Comparison of ENCODE assay signal across 7 mouse cellular contexts in genomic region chr11:70409594-70410296, GRCm38 (mm10). TPM values are rescaled to one million over a fixed set of nuclear protein-coding genes. Genes with fewer than 3 reads are reported as not detected.
DNase-seq lines count a peak whose midpoint lies in the region; ATAC-seq lines count a peak whose summit lies in the region.

Gene Pelp1 (minus strand): TSS chr11:70410031.

- peak within 1 kb of the TSS; percentile 99 for H3K4me3 ChIP-seq in embryonic facial prominence, embryonic 11.5 days (ENCODE audit: low read depth, low read length)
- H3K4me3 ChIP-seq in limb, embryonic 11.5 days (ENCODE audit: low read depth, low read length), result peak within 1 kb of the TSS; percentile 95
- peak within 1 kb of the TSS; percentile 100 for H3K4me3 ChIP-seq in midbrain, embryonic 14.5 days (replicated peaks; ENCODE audit: low read depth, low read length)

- ATAC-seq in embryonic facial prominence, embryonic 11.5 days (replicated peaks; ENCODE audit: insufficient number of reproducible peaks, low FRiP score, low TSS enrichment, low read depth), result peak; percentile 97
- ATAC-seq in limb, embryonic 11.5 days (ENCODE audit: insufficient number of reproducible peaks, low FRiP score, low TSS enrichment, low read depth), result peak; percentile 97
- peak; percentile 98 for ATAC-seq in midbrain, embryonic 14.5 days (ENCODE audit: low FRiP score, low TSS enrichment)

- H3K27me3 ChIP-seq in embryonic facial prominence, embryonic 11.5 days (ENCODE audit: control insufficient read depth, insufficient read depth, low read length), result no peaks in the 10 kb centered on the region
- no peaks in the 10 kb centered on the region for H3K27me3 ChIP-seq in limb, embryonic 11.5 days (ENCODE audit: control insufficient read depth, insufficient read depth, low read length)
- no peaks in the 10 kb centered on the region for H3K27me3 ChIP-seq in midbrain, embryonic 14.5 days (ENCODE audit: control insufficient read depth, insufficient read depth, low read length)

- peak within 1 kb of the TSS; percentile 99 for H3K9ac ChIP-seq in embryonic facial prominence, embryonic 11.5 days (replicated peaks; ENCODE audit: low read length)
- H3K9ac ChIP-seq in limb, embryonic 11.5 days (ENCODE audit: low read length), result peak within 1 kb of the TSS; percentile 95
- H3K9ac ChIP-seq in midbrain, embryonic 14.5 days (replicated peaks; ENCODE audit: low read length), result peak within 1 kb of the TSS; percentile 96

- H3K4me1 ChIP-seq in embryonic facial prominence, embryonic 11.5 days (ENCODE audit: control insufficient read depth, insufficient read depth, low read length), result peaks cover 2% of the 10 kb centered on the region
- H3K4me1 ChIP-seq in limb, embryonic 11.5 days (ENCODE audit: control insufficient read depth, insufficient read depth, low read length), result peaks cover 8% of the 10 kb centered on the region
- H3K4me1 ChIP-seq in midbrain, embryonic 14.5 days (ENCODE audit: control insufficient read depth, insufficient read depth, low read length), result peaks cover 13% of the 10 kb centered on the region

- H3K36me3 ChIP-seq in embryonic facial prominence, embryonic 11.5 days (replicated peaks; ENCODE audit: control insufficient read depth, insufficient read depth, low read depth, low read length), result no peaks in the 10 kb centered on the region
- H3K36me3 ChIP-seq in limb, embryonic 11.5 days (ENCODE audit: control insufficient read depth, insufficient read depth, low read length), result 0 out of 2 replicates have a peak, but pooled peaks cover 2% of the 10 kb centered on the region
- peaks cover 12% of the 10 kb centered on the region; the same call in 1 of the 2 replicates for H3K36me3 ChIP-seq in midbrain, embryonic 14.5 days (ENCODE audit: control insufficient read depth, insufficient read depth, low read length)

- DNase-seq in adrenal gland, postnatal 14 days, result peak; percentile 92
- DNase-seq in embryonic facial prominence, embryonic 11.5 days (ENCODE audit: low spot score), result peak; percentile 99
- DNase-seq in heart, adult 11 months, result peak; percentile 99
- DNase-seq in kidney, adult 18-20 months, result peak; percentile 90
- DNase-seq in limb, embryonic 11.5 days (ENCODE audit: low spot score), result peak; percentile 99
- DNase-seq in midbrain, embryonic 14.5 days, result peak; percentile 99
- DNase-seq in spleen, adult 18-20 months, result peak; percentile 76

- H3K27ac ChIP-seq in embryonic facial prominence, embryonic 11.5 days (replicated peaks; ENCODE audit: low read depth, low read length), result peak within 1 kb of the TSS; percentile 52; the same call in 1 of the 2 replicates
- H3K27ac ChIP-seq in limb, embryonic 11.5 days (replicated peaks; ENCODE audit: low read depth, low read length), result no peak within 1 kb of the TSS
- peak within 1 kb of the TSS; percentile 73 for H3K27ac ChIP-seq in midbrain, embryonic 14.5 days (replicated peaks; ENCODE audit: low read depth, low read length)

- peak within 1 kb of the TSS; percentile 80 for H3K4me2 ChIP-seq in embryonic facial prominence, embryonic 11.5 days (ENCODE audit: low read depth, low read length)
- peak within 1 kb of the TSS; percentile 60 for H3K4me2 ChIP-seq in limb, embryonic 11.5 days (ENCODE audit: low read depth, severe bottlenecking)
- peak within 1 kb of the TSS; percentile 90 for H3K4me2 ChIP-seq in midbrain, embryonic 14.5 days (ENCODE audit: low read length)

- no peaks in the 10 kb centered on the region for H3K9me3 ChIP-seq in embryonic facial prominence, embryonic 11.5 days (replicated peaks; ENCODE audit: control insufficient read depth, low read length)
- no peaks in the 10 kb centered on the region for H3K9me3 ChIP-seq in limb, embryonic 11.5 days (ENCODE audit: control insufficient read depth, low read length)
- no peaks in the 10 kb centered on the region for H3K9me3 ChIP-seq in midbrain, embryonic 14.5 days (ENCODE audit: control insufficient read depth, low read length)

- 1% methylated on average over 58 of the region's 59 CpGs for WGBS in embryonic facial prominence, embryonic 11.5 days
- under 1% methylated on average over 59 of the region's 59 CpGs for WGBS in limb, embryonic 11.5 days
- under 1% methylated on average over 59 of the region's 59 CpGs for WGBS in midbrain, embryonic 14.5 days

RNA-seq across cellular contexts. Expression of gene Pelp1, which starts in this region (rescaled TPM):
- total RNA-seq in adrenal gland, postnatal 14 days (2021), result 23.2 and 28.9 TPM in 2 replicates
- 34.9 and 39.4 TPM in 2 replicates for polyA plus RNA-seq in embryonic facial prominence, embryonic 11.5 days (2014; fragmentation: Nextera tagmentation; extraction: Ambion mirVana)
- 45.2 and 50.8 TPM in 2 replicates for polyA plus RNA-seq in limb, embryonic 11.5 days (2014; fragmentation: Nextera tagmentation; extraction: Ambion mirVana)
- 28.2 and 34.0 TPM in 2 replicates for polyA plus RNA-seq in midbrain, embryonic 14.5 days (2014; fragmentation: Nextera tagmentation; extraction: Ambion mirVana)
